In genomic region chr8:20550054-20550778, GRCm38 (mm10) we compare ENCODE assay signal across 8 mouse cellular contexts.
DNase-seq lines count a peak whose midpoint lies in the region; ATAC-seq lines count a peak whose summit lies in the region.
"Not testable (repeated sequence)": the region's sequence is repeated elsewhere in the genome, so short reads cannot be mapped to it uniquely, and the experiment has no call there.

No protein-coding gene starts in this region.

- H3K4me2 ChIP-seq in forebrain, embryonic 14.5 days (ENCODE audit: low read length): peak overlapping the region; percentile 39
- peak overlapping the region; percentile 66 for H3K4me2 ChIP-seq in liver, embryonic 13.5 days
- H3K4me2 ChIP-seq in stomach, embryonic 16.5 days (ENCODE audit: low read depth, low read length): peak overlapping the region; percentile 46

- H3K27me3 ChIP-seq in forebrain, embryonic 14.5 days (replicated peaks; ENCODE audit: control insufficient read depth, insufficient read depth, low read length); liver, embryonic 13.5 days; stomach, embryonic 16.5 days (ENCODE audit: control insufficient read depth, insufficient read depth, low read length): not testable (repeated sequence)

- H3K36me3 ChIP-seq in forebrain, embryonic 14.5 days (ENCODE audit: control insufficient read depth, insufficient read depth, low read length); liver, embryonic 13.5 days; stomach, embryonic 16.5 days (ENCODE audit: control insufficient read depth, insufficient read depth, low read length): not testable (repeated sequence)

- H3K9ac ChIP-seq in forebrain, embryonic 14.5 days (ENCODE audit: low read length): peak overlapping the region; percentile 77
- peak overlapping the region; percentile 84 for H3K9ac ChIP-seq in liver, embryonic 13.5 days
- peak overlapping the region; percentile 84 for H3K9ac ChIP-seq in stomach, embryonic 16.5 days (ENCODE audit: low read length)

- ATAC-seq in CD4-positive, CD25-positive, alpha-beta regulatory T cell, adult 4 months: peak; percentile 97
- ATAC-seq in cerebellum, adult (ENCODE audit: insufficient number of reproducible peaks, low FRiP score, low TSS enrichment): peak; percentile 98
- peak; percentile 100 for ATAC-seq in forebrain, embryonic 14.5 days
- ATAC-seq in liver, embryonic 13.5 days (ENCODE audit: low read depth): peak; percentile 100
- ATAC-seq in stomach, embryonic 16.5 days (ENCODE audit: insufficient read depth, low FRiP score): peak; percentile 99

- not testable (repeated sequence) for H3K4me1 ChIP-seq in forebrain, embryonic 14.5 days (ENCODE audit: control insufficient read depth, insufficient read depth, low read length); liver, embryonic 13.5 days (replicated peaks); stomach, embryonic 16.5 days (ENCODE audit: control insufficient read depth, insufficient read depth, low read length)

- intact Hi-C loops in heart, postnatal 10 days (cut with DNase I): not testable (repeated sequence)

- H3K9me3 ChIP-seq in forebrain, embryonic 14.5 days (replicated peaks; ENCODE audit: control insufficient read depth, low read length); liver, embryonic 13.5 days (replicated peaks); stomach, embryonic 16.5 days (replicated peaks; ENCODE audit: control insufficient read depth, low read length): not testable (repeated sequence)

- peak; percentile 27 for DNase-seq in forebrain, embryonic 14.5 days (ENCODE audit: low spot score)
- peak; percentile 97 to 98 for DNase-seq in heart, postnatal 10 days
- peak; percentile 82 to 87 for DNase-seq in kidney, postnatal 36 days
- peak; percentile 85 for DNase-seq in liver, embryonic 13.5 days
- peak; percentile 46 for DNase-seq in neural tube, embryonic 10.5 days (ENCODE audit: extremely low spot score, low spot score)

- WGBS in forebrain, embryonic 14.5 days: 18% methylated on average over 58 of the region's 64 CpGs
- WGBS in liver, embryonic 13.5 days (ENCODE audit: insufficient replicate concordance): 2% methylated on average over 64 of the region's 64 CpGs
- 5% methylated on average over 59 of the region's 64 CpGs for WGBS in stomach, embryonic 16.5 days

- H3K27ac ChIP-seq in forebrain, embryonic 14.5 days (ENCODE audit: low read depth, low read length): peak overlapping the region; percentile 66
- H3K27ac ChIP-seq in liver, embryonic 13.5 days: peak overlapping the region; percentile 67
- H3K27ac ChIP-seq in stomach, embryonic 16.5 days (ENCODE audit: low read length): peak overlapping the region; percentile 69

- H3K4me3 ChIP-seq in forebrain, embryonic 14.5 days (ENCODE audit: low read depth, low read length): peak overlapping the region; percentile 50
- peak overlapping the region; percentile 71 for H3K4me3 ChIP-seq in liver, embryonic 13.5 days (replicated peaks)
- peak overlapping the region; percentile 62 for H3K4me3 ChIP-seq in stomach, embryonic 16.5 days (replicated peaks; ENCODE audit: low read length)

Comparison
In these comparisons a context has a peak if more than half of its experiments do, and no peak if none do; other contexts are left out.
1. Peak in every context shown above with its lines: DNase-seq, ATAC-seq, H3K4me3 ChIP-seq and H3K27ac ChIP-seq.
2. DNase-seq: peak in every context shown above with its lines; median percentile 98 in heart, postnatal 10 days; 85 in liver, embryonic 13.5 days; 84 in kidney, postnatal 36 days; 46 in neural tube, embryonic 10.5 days; 27 in forebrain, embryonic 14.5 days.